Mouse (Mus musculus): Measurements from ENCODE around the gene Rbfox1. TPM values are rescaled to one million over a fixed set of nuclear protein-coding genes. Genes with fewer than 3 reads are reported as not detected.

Rbfox1 gene
- polyA plus RNA-seq, 1 experiment from 2014 or later: 276 TPM

DNA sequence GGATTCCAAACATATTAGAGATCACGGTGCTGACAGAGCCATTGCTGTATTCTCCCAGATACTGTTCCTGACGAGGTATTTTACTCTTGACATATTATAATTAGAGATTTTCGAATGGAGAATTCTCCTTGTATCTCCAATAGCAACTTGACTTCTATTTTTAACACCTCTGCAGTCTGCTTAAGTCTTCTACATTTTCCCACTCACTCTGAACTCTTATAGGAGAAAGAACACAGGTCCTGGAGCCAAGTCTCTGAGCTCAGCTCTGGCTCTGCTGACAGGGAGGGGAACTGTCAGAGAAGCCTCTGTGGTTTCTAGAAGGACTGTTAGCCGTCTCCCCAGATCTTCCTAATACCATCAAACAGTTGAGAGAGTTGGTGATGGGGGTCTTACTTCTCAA, 1344.1 kb downstream of the Rbfox1 start:
- no peaks in the 10 kb centered on the region for H3K27me3 ChIP-seq (replicated peaks; ENCODE audit: control insufficient read depth, insufficient read depth, low read length)
- no peak for ATAC-seq
- no peaks in the 10 kb centered on the region for H3K9me3 ChIP-seq (ENCODE audit: control insufficient read depth, low read length)
- no peak overlapping the region for H3K9ac ChIP-seq (ENCODE audit: low read depth, low read length)
- WGBS: 55% methylated on average over 4 of the region's 4 CpGs
- H3K36me3 ChIP-seq (ENCODE audit: control insufficient read depth, insufficient read depth, low read length): no peaks in the 10 kb centered on the region
- H3K4me2 ChIP-seq (ENCODE audit: low read length): no peak overlapping the region
- no peak overlapping the region for H3K4me3 ChIP-seq (ENCODE audit: low read length)
- H3K4me1 ChIP-seq (ENCODE audit: control insufficient read depth, insufficient read depth, low read depth, low read length): no peaks in the 10 kb centered on the region
- no peak overlapping the region for H3K27ac ChIP-seq (ENCODE audit: low read depth, low read length)

DNA sequence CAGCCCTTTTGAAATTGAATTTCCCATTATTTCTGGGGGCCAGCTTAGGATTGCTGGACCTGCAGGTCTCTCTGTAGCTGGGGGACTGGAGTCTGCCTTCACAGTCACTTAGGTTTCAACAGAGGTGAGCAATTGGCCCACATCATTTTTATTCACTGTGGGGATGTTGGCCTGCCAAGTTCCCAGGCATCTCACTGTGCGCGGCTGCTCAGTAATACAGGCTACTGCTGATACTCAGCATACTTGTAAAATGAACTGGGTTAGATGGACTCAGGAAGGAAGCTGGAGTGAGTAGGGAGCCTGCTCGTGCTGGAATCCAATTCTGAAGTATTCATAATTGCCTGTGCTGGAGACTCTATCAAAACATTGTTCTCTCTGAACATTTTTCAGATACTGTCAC, 1356.5 kb downstream of the Rbfox1 start:
- no peaks in the 10 kb centered on the region for H3K27me3 ChIP-seq (replicated peaks; ENCODE audit: control insufficient read depth, insufficient read depth, low read length)
- no peak overlapping the region for H3K27ac ChIP-seq (ENCODE audit: low read depth, low read length)
- no peak overlapping the region for H3K4me3 ChIP-seq (ENCODE audit: low read length)
- H3K4me2 ChIP-seq (ENCODE audit: low read length): no peak overlapping the region
- 55% methylated on average over 3 of the region's 3 CpGs for WGBS
- no peaks in the 10 kb centered on the region for H3K36me3 ChIP-seq (ENCODE audit: control insufficient read depth, insufficient read depth, low read length)
- H3K4me1 ChIP-seq (ENCODE audit: control insufficient read depth, insufficient read depth, low read depth, low read length): no peaks in the 10 kb centered on the region; the same call in 1 of the 2 replicates
- H3K9me3 ChIP-seq (ENCODE audit: control insufficient read depth, low read length): no peaks in the 10 kb centered on the region
- no peak overlapping the region for H3K9ac ChIP-seq (ENCODE audit: low read depth, low read length)
- no peak for ATAC-seq

DNA sequence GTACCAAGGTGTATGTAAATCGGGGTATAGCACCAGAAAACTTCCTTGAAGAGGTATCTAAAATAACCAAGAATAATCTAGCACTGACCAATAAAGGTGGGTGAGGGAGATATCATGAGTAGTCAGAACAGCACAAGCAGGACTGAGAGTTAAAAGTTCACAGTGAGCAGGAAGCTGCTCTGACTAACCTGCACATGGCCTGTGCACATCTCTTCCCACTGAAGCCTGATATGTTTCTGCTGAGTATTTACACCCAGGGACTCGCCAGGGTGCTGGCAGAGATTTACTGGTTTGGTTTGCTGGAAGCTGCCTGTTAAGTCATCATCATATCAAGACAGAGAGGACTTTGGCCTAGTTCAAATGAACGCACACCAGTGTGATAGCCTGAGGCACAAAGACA, 1357.3 kb downstream of the Rbfox1 start:
- Histone ChIP-seq H3K4me2 (ENCODE audit: low read length) (no peak overlapping the region), H3K36me3 (ENCODE audit: control insufficient read depth, insufficient read depth, low read length) (no peaks in the 10 kb centered on the region), H3K4me1 (ENCODE audit: control insufficient read depth, insufficient read depth, low read depth, low read length) (no peaks in the 10 kb centered on the region; the same call in 1 of the 2 replicates), H3K9ac (ENCODE audit: low read depth, low read length) (no peak overlapping the region), H3K9me3 (ENCODE audit: control insufficient read depth, low read length) (no peaks in the 10 kb centered on the region), H3K27me3 (replicated peaks; ENCODE audit: control insufficient read depth, insufficient read depth, low read length) (no peaks in the 10 kb centered on the region), H3K4me3 (ENCODE audit: low read length) (no peak overlapping the region), H3K27ac (ENCODE audit: low read depth, low read length) (no peak overlapping the region)
- no peak for ATAC-seq
- 89% methylated on average over 3 of the region's 3 CpGs for WGBS

DNA sequence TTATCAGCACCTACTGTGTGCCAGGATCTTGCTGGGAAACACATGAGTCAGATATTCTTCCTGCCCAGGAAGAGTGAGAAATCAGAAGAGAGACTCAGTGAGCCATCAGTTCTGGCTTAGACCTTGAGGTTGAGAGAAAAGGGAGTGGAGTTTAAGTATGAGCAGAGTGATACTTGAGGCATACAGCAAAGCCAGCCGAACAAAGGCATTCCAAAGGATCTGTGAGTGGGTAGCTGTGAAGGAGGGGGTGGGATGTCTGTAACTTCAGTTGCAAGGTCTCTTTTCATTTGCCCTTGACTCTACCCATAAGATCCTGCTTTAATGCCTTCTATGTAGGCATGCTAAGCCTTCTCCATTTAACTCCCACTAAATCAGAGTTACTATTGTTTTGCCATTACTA, 1359.2 kb downstream of the Rbfox1 start:
- Histone ChIP-seq H3K9ac (ENCODE audit: low read depth, low read length) (no peak overlapping the region), H3K27ac (ENCODE audit: low read depth, low read length) (no peak overlapping the region), H3K4me3 (ENCODE audit: low read length) (no peak overlapping the region), H3K36me3 (ENCODE audit: control insufficient read depth, insufficient read depth, low read length) (no peaks in the 10 kb centered on the region), H3K4me1 (ENCODE audit: control insufficient read depth, insufficient read depth, low read depth, low read length) (no peaks in the 10 kb centered on the region; the same call in 1 of the 2 replicates), H3K4me2 (ENCODE audit: low read length) (no peak overlapping the region), H3K9me3 (ENCODE audit: control insufficient read depth, low read length) (no peaks in the 10 kb centered on the region), H3K27me3 (replicated peaks; ENCODE audit: control insufficient read depth, insufficient read depth, low read length) (no peaks in the 10 kb centered on the region)
- ATAC-seq: no peak
- WGBS: 62% methylated on average over 1 of the region's 1 CpGs

DNA sequence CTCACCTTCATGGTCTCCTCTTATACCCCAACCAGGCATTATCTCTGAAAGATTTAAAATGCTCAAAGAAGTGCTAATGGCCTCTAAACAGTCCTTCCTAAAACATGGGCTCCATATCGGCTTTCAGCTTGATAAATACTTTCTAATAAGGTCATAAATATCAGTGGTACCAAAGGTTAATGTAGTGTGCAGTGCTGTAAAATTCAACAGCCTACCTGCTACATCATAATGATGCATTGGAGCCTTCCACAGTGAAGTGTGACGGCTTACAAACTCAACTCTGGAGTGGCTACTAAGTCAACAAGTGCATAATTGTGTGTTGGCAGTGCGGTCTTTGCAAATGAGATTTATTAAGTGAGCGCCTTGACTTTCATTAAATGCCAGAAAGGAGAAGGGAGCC, 1366.5 kb downstream of the Rbfox1 start:
- no peaks in the 10 kb centered on the region for H3K4me1 ChIP-seq (ENCODE audit: control insufficient read depth, insufficient read depth, low read depth, low read length)
- no peak overlapping the region for H3K9ac ChIP-seq (ENCODE audit: low read depth, low read length)
- no peaks in the 10 kb centered on the region for H3K9me3 ChIP-seq (ENCODE audit: control insufficient read depth, low read length)
- no peak for ATAC-seq
- H3K4me2 ChIP-seq (ENCODE audit: low read length): no peak overlapping the region
- no peak overlapping the region for H3K4me3 ChIP-seq (ENCODE audit: low read length)
- no peaks in the 10 kb centered on the region for H3K27me3 ChIP-seq (replicated peaks; ENCODE audit: control insufficient read depth, insufficient read depth, low read length)
- no peaks in the 10 kb centered on the region for H3K36me3 ChIP-seq (ENCODE audit: control insufficient read depth, insufficient read depth, low read length)
- 69% methylated on average over 4 of the region's 4 CpGs for WGBS
- H3K27ac ChIP-seq (ENCODE audit: low read depth, low read length): no peak overlapping the region

DNA sequence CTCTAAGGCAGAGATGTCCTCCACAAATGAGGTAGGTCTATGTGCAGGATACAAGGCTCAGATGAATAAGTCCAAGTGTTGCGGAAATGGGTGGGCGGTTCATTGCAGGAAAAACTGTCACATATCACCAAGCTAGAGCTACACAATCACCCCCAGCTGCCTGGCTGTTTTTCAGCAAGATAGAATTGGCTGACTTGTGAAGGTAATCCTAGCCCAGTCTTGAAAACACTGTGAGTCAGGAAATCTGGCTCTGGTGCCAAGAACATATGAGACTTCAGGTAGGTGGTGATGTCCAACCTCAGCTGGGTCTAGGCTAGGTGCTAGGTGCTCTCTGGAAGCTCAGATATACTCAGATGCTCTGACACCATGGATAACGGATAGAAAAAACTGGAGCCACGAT, 1372.2 kb downstream of the Rbfox1 start:
- 92% methylated on average over 4 of the region's 4 CpGs for WGBS
- no peak overlapping the region for H3K9ac ChIP-seq (ENCODE audit: low read depth, low read length)
- no peak for ATAC-seq
- no peak overlapping the region for H3K4me2 ChIP-seq (ENCODE audit: low read length)
- H3K4me1 ChIP-seq (ENCODE audit: control insufficient read depth, insufficient read depth, low read depth, low read length): no peaks in the 10 kb centered on the region
- H3K27ac ChIP-seq (ENCODE audit: low read depth, low read length): no peak overlapping the region
- no peaks in the 10 kb centered on the region for H3K27me3 ChIP-seq (replicated peaks; ENCODE audit: control insufficient read depth, insufficient read depth, low read length)
- no peaks in the 10 kb centered on the region for H3K36me3 ChIP-seq (ENCODE audit: control insufficient read depth, insufficient read depth, low read length)
- no peaks in the 10 kb centered on the region for H3K9me3 ChIP-seq (ENCODE audit: control insufficient read depth, low read length)
- no peak overlapping the region for H3K4me3 ChIP-seq (ENCODE audit: low read length)

DNA sequence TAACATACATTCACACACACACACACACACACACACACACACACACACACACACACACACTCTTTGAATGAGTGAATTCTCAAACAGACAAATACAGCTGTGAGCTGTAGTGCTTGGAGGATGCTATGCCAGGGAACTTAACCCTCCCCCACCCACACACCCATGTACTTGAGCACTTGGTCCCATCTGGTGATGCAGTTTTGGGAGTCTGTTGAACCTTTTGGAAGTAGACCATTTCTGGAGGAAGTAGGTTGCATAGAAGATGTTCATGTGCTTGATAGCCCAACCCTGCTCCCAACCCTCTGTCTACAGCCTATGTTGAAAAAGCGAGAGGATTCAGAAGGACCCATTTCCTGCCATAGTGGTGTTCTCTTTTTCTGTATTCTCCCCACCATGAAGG, 1378.1 kb downstream of the Rbfox1 start:
- no peak overlapping the region for H3K4me2 ChIP-seq (ENCODE audit: low read length)
- no peaks in the 10 kb centered on the region for H3K36me3 ChIP-seq (ENCODE audit: control insufficient read depth, insufficient read depth, low read length)
- 97% methylated on average over 1 of the region's 1 CpGs for WGBS
- no peaks in the 10 kb centered on the region for H3K9me3 ChIP-seq (ENCODE audit: control insufficient read depth, low read length)
- H3K27ac ChIP-seq (ENCODE audit: low read depth, low read length): no peak overlapping the region
- no peak overlapping the region for H3K9ac ChIP-seq (ENCODE audit: low read depth, low read length)
- H3K27me3 ChIP-seq (replicated peaks; ENCODE audit: control insufficient read depth, insufficient read depth, low read length): no peaks in the 10 kb centered on the region
- peaks cover 3% of the 10 kb centered on the region; the same call in 1 of the 2 replicates for H3K4me1 ChIP-seq (ENCODE audit: control insufficient read depth, insufficient read depth, low read depth, low read length)
- no peak for ATAC-seq
- H3K4me3 ChIP-seq (ENCODE audit: low read length): no peak overlapping the region

DNA sequence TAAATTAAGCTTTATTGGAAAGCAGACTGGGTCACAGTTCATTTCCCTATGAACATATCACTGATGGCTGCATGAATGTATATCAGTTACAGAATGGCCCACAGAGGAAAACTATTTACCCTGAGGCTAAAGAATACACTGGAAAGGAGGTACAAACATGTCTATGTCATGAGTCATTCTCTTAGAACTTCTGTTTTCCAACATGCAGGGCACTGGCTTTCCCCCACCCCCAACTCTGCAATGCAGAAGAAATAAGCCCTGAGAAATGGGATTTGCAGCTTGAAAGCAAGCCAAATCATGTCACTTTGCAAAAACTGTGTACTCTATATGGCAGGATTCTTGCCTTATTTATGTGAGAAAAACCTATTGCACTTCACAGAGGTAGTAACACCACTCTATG, 1380.6 kb downstream of the Rbfox1 start:
- Histone ChIP-seq H3K4me1 (ENCODE audit: control insufficient read depth, insufficient read depth, low read depth, low read length) (peaks cover 3% of the 10 kb centered on the region; the same call in 1 of the 2 replicates), H3K27me3 (replicated peaks; ENCODE audit: control insufficient read depth, insufficient read depth, low read length) (no peaks in the 10 kb centered on the region), H3K9ac (ENCODE audit: low read depth, low read length) (no peak overlapping the region)

DNA sequence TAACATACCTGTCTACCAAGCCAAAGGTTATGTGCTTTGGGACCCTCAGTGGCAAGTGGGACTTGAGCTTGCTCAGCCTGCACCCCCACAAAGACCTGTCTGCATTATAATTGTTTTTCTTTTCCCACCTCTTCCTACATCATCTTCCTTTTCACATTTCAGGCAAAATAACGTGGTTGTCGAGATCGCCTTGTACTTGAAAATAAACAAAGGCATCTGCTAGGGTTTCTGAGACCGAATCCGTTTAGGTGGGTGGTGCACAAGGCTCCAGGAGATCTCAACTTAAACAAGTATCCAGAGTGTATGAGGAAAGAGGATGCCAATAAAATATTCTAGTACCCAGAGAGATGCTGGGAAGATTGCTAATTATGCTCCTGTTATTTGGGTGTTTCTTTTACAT, 1390.3 kb downstream of the Rbfox1 start:
- Histone ChIP-seq H3K4me1 (ENCODE audit: control insufficient read depth, insufficient read depth, low read depth, low read length) (no peaks in the 10 kb centered on the region), H3K4me3 (ENCODE audit: low read length) (no peak overlapping the region), H3K27ac (ENCODE audit: low read depth, low read length) (no peak overlapping the region), H3K4me2 (ENCODE audit: low read length) (no peak overlapping the region), H3K27me3 (replicated peaks; ENCODE audit: control insufficient read depth, insufficient read depth, low read length) (no peaks in the 10 kb centered on the region), H3K36me3 (ENCODE audit: control insufficient read depth, insufficient read depth, low read length) (no peaks in the 10 kb centered on the region), H3K9ac (ENCODE audit: low read depth, low read length) (no peak overlapping the region), H3K9me3 (ENCODE audit: control insufficient read depth, low read length) (no peaks in the 10 kb centered on the region)
- WGBS: 85% methylated on average over 5 of the region's 5 CpGs
- no peak for ATAC-seq

More for the DNA sequence above, 1380.6 kb downstream of the Rbfox1 start:
- Histone ChIP-seq H3K36me3 (ENCODE audit: control insufficient read depth, insufficient read depth, low read length) (no peaks in the 10 kb centered on the region), H3K4me2 (ENCODE audit: low read length) (no peak overlapping the region), H3K4me3 (ENCODE audit: low read length) (no peak overlapping the region), H3K9me3 (ENCODE audit: control insufficient read depth, low read length) (no peaks in the 10 kb centered on the region), H3K27ac (ENCODE audit: low read depth, low read length) (no peak overlapping the region)
- ATAC-seq: no peak

DNA sequence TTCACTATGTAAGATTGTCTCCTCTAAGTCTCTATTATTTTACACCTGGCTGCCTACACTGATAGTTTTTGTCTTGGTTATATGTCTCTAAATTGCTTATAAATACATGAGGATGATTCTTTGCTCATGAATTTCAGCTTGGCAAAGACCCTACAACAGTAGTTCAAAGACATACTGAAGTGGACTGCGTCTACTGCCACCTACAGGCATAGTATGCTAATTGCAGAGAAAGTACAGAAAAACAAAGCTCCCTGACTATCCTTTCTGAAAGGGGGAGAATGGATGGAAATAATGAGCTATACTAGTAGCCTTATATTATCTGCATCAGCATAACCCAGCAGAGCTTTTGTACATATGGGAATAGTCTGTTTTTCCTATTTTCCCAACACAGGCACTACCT, 1390.7 kb downstream of the Rbfox1 start:
- H3K4me3 ChIP-seq (ENCODE audit: low read length): no peak overlapping the region
- 50% methylated on average over 1 of the region's 1 CpGs for WGBS
- no peak overlapping the region for H3K9ac ChIP-seq (ENCODE audit: low read depth, low read length)
- no peaks in the 10 kb centered on the region for H3K9me3 ChIP-seq (ENCODE audit: control insufficient read depth, low read length)
- no peaks in the 10 kb centered on the region for H3K36me3 ChIP-seq (ENCODE audit: control insufficient read depth, insufficient read depth, low read length)
- no peaks in the 10 kb centered on the region for H3K4me1 ChIP-seq (ENCODE audit: control insufficient read depth, insufficient read depth, low read depth, low read length)
- ATAC-seq: no peak
- H3K4me2 ChIP-seq (ENCODE audit: low read length): no peak overlapping the region
- no peak overlapping the region for H3K27ac ChIP-seq (ENCODE audit: low read depth, low read length)
- H3K27me3 ChIP-seq (replicated peaks; ENCODE audit: control insufficient read depth, insufficient read depth, low read length): no peaks in the 10 kb centered on the region

Data from hindbrain, embryonic 16.5 days (tissue).